Mouse (Mus musculus) Muller cell, postnatal 12 days (primary cell): ENCODE data around the gene Pgc.

Source experiments
- DNase-seq: peaks from one replicate; pipeline ENCODE4 v3.0.0-alpha.2; 2015; ENCODE audit errors: inconsistent ontology term

Gene Pgc

GRCm38 (mm10) chr17:47708972-47709371, 17.7 kb upstream of the Pgc start:
- DNase-seq = no peak

- DNase-seq = no peak
These were observed 16.6 kb upstream of the Pgc start for GRCm38 (mm10) chr17:47710036-47710435.

DNA sequence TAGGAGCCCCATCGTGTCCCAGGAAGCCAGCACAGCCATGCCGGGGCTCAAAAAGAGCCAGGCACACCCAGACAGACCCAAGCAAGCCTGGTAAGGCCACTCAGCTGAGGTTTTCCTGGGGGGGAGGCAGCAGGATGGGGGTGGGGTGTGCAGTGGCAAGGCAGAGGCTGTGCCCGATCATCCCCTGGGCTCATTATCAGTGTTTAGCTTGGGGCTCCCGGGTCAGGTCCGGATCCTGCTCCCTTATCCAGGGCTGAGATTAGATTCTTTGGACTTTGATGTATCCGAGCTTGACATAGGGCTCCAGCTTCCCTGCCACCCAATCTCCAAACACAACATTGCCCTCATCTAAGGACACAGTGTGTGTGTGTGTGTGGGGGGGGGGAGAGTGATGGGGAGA, 14.8 kb upstream of the Pgc start:
- DNase-seq = no peak

GRCm38 (mm10) chr17:47712889-47713571, 13.6 kb upstream of the Pgc start:
- no peak for DNase-seq

- DNase-seq = no peak
These were observed 11.6 kb upstream of the Pgc start for GRCm38 (mm10) chr17:47715037-47715436.

- DNase-seq = no peak
These were observed 5.5 kb upstream of the Pgc start for GRCm38 (mm10) chr17:47721183-47721582.

GRCm38 (mm10) chr17:47730633-47731575, 4.3 kb downstream of the Pgc start:
- no peak for DNase-seq

GRCm38 (mm10) chr17:47735553-47736100, 9.0 kb downstream of the Pgc start:
- no peak for DNase-seq

DNA sequence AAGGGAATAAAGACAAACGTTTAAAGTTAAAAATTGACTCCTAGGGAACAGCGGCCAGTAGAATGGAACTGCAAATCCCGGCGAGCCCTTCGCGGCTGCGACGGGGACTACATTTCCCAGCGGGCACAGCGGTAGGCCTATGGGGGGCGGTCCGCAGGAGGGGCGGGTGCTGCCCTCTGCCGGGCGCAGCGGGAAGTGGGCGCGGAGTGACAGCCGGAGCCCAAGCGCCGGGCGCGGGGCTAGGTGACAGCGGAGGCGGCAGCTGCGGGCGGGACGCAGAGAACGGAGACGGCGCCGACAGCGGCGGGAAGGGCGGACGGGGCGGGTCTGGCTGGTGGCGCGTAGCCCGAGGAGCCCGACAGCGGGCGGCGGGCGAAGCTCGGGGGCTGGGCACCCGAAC, 10.2 kb downstream of the Pgc start, which contains the start of gene Tfeb:
Gene Tfeb (plus strand): TSS at position 175 of the 400 bp plus-strand sequence.
- DNase-seq = peak; percentile 95

DNA sequence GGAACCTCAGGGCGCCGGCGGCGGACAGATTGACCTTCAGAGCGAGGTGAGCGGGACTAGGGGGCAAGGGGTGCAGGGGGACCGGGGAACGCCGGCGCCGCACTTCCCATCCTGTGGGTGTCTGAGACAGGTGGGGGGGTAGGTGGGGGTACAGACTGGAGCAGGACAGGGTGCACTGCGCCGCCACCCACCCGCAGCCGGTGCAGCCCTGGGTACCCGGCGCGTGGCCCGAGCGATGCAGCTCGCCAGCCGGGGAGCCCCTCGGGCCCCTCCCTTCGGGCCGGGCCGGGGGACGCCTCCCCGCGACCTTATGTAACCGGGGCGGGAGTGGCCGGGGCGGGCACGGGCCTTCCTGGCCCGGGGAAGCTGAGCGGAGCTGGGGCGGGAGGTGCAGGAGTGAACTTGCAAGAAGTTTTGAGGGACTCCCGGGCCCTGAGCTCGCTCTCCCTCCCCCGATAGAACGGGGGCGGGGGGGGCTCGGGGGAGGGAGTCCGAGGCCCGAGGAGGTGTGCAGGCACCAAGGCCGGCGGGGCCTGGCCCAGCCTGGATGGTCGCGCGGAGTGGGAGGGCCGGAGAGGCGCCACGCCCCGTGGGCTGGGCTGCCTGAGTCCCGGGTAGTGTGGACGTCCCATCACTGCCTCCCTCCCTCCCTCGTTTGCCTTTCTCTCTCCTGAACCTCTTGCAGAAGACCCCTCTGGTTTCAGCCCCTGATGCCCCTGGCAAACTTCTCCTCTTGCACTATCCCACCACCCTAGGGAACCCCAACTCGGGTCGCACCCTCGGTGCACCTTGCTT, 10.8 kb downstream of the Pgc start:
- DNase-seq = peak; percentile 96

GRCm38 (mm10) chr17:47738066-47738878, 11.6 kb downstream of the Pgc start:
- peak; percentile 88 for DNase-seq

DNA sequence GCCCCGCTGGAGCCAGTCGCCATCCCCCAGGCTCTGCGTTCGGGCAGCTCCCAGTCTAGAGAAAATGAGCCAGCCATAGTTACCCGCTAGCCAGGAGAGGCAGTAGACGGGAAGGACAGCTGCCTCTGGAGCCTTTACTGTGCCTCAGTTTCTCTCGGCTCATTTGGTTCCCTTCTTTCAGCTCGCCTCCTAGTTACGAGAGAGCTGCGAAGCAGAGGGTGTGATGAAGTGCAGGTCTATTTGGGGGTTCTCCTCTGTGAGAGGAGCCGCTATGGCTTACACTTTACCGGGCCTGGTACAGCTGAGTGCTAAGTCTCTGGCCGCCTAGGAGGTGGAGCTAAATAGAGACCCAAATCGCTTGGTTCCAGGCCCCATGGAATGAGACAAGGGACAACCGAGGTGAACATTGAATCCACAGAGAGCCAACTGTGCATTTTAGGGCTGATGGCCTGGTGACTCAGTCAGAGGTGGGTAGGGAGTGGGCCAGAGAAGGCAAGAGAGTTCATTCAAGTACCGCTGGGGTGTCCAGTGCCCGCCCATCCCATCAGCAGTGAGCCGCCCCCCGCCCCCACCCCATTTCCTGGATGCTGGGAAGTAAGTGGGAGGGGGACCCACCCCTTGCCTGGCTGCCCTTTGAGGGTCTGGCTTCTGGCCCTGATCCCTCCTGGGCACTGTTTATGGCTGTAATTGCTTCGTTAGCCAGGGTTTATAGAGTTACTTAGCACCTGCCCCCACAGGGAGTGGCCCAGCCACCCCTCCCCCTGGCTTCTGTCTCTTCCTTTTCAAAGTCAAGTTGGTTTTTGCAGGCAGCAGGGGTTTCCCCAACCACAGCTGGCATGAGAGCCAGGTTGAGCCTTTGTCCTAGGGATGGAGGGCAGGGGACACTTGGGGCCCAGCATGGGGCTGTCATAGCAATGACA, 12.5 kb downstream of the Pgc start:
- peak; percentile 80 for DNase-seq

DNA sequence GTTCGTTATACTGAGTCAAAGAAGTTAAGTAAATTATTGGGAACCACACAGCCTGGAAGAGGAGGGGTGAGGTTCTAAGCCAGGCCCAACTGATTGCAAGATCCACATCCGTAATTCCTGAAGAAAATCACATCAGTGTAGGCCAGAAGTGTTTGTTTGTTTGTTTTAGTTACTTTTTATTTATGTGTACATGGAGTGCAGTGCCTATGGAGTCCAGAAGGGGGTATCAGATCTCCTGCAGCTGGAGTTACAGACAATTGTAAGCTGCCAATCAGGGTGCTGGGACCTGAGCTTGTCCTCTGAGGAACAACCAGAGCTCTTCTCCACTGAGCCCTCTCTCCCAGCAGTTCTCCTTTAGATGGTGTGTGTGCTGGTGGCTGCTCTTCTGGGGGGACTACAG, 13.5 kb downstream of the Pgc start:
- DNase-seq = no peak

DNA sequence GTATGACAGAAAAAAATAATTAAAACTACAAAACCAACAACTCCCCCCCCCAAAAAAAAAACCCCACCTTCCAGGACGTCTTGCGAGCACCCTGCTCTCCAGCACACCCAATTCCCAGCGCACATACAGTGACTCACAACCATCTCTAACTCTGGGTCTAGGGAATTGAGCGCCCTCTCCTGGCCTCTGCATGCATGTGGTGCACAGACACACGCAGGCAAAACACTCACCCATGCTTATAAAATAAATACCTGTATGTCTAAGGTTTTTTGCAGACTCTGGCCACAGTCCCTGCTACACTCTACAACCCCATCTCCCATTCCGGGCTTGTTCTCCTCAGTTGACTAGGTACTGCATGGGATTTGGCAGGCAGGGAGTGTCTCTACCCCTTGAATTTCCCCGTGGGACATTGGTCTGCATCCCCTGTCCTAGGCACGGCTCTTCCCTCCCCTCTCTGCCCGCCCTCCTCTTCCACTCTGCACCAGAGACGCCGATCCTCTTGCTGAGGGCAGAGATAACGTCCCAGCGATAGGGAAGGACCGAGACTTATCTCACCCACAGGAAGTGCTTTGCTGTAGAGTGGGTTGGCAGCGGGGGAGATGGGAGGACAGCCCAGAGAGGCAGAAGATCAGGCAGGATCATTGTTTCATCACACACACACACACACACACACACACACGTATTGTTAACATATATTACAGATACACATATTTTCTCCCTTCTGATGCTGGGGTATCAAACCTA, 16.5 kb downstream of the Pgc start:
- DNase-seq = no peak

- no peak for DNase-seq
These were observed 17.4 kb downstream of the Pgc start for GRCm38 (mm10) chr17:47744086-47744485.

- no peak for DNase-seq
These were observed 18.2 kb downstream of the Pgc start for GRCm38 (mm10) chr17:47744746-47745368.

GRCm38 (mm10) chr17:47748791-47749553, 22.3 kb downstream of the Pgc start:
- DNase-seq = no peak

GRCm38 (mm10) chr17:47749626-47750025, 23.0 kb downstream of the Pgc start:
- DNase-seq = no peak
